Mouse (Mus musculus) heart, postnatal 0 days (tissue): ENCODE results near the gene Olfml1. TPM values are rescaled to one million over a fixed set of nuclear protein-coding genes. Genes with fewer than 3 reads are reported as not detected.

Source experiments
- ATAC-seq: fragments of 200-750 bp; cut with Nextera tagmentation; 2 replicates; pipeline ENCODE4 v1.8.0; 2017; ENCODE audit warnings: low read depth, moderate number of reproducible peaks, moderate library complexity; ENCODE audit not compliant: insufficient read depth
- DNase-seq: peaks from one replicate; pipeline ENCODE4 v3.0.0-alpha.2; 2016; ENCODE audit warnings: low spot score
- H3K27ac ChIP-seq: fragments of 300-500 bp; sonication (generic); 2 replicates; pipeline ENCODE4 v1.5.1; 2014; ENCODE audit warnings: low read depth, mild to moderate bottlenecking
- H3K27me3 ChIP-seq: fragments of 300-500 bp; sonication (generic); 2 replicates; pipeline ENCODE4 v1.6.1; 2014; ENCODE audit warnings: low read length, mixed read lengths; ENCODE audit not compliant: control insufficient read depth, insufficient read depth
- H3K36me3 ChIP-seq: fragments of 300-500 bp; sonication (generic); replicated peaks from 2 replicates; pipeline ENCODE4 v1.6.1; 2014; ENCODE audit warnings: low read length, mixed read lengths; ENCODE audit not compliant: control insufficient read depth, insufficient read depth
- H3K4me1 ChIP-seq: fragments of 300-500 bp; sonication (generic); 2 replicates; pipeline ENCODE4 v1.6.1; 2014; ENCODE audit warnings: antibody characterized with exemption; ENCODE audit not compliant: control insufficient read depth, insufficient read depth
- H3K4me2 ChIP-seq: fragments of 300-500 bp; sonication (generic); 2 replicates; pipeline ENCODE4 v1.6.1; 2014; ENCODE audit warnings: low read depth, mild to moderate bottlenecking, low read length, moderate library complexity
- H3K4me3 ChIP-seq: fragments of 300-500 bp; sonication (generic); 2 replicates; pipeline ENCODE4 v1.5.1; 2014; ENCODE audit warnings: low read depth, low read length
- H3K9ac ChIP-seq: fragments of 300-500 bp; sonication (generic); replicated peaks from 2 replicates; pipeline ENCODE4 v1.6.1; 2014; ENCODE audit warnings: low read depth, low read length, mixed read lengths
- H3K9me3 ChIP-seq: fragments of 300-500 bp; sonication (generic); replicated peaks from 2 replicates; pipeline ENCODE4 v1.6.1; 2016; ENCODE audit warnings: low read length; ENCODE audit not compliant: control insufficient read depth
- CTCF ChIP-seq: IDR thresholded peaks from 2 replicates; pipeline ENCODE4 v1.5.1; 2016; ENCODE audit warnings: antibody characterized with exemption, control low read depth, low read depth
- EP300 ChIP-seq: IDR thresholded peaks from 2 replicates; pipeline ENCODE4 v1.6.1; 2016; ENCODE audit warnings: antibody characterized with exemption, low read depth
- WGBS: fragments of 180-500 bp; shearing (Covaris S2); extraction: QIAGEN DNeasy Blood & Tissue Kit; methylation state at CpG from one replicate; pipeline ENCODE4 v1.1.7; 2014; 5-methylcytosine and 5-hydroxymethylcytosine counted together
- polyA plus RNA-seq: library from polyadenylated mRNA; unstranded; fragments of >200 nt; fragmentation: Nextera tagmentation; extraction: Ambion mirVana; gene quantifications from 2 replicates; pipeline ENCODE4 v1.2.1, GENCODE M21; 2015
- total RNA-seq: library from RNA; depleted of rRNA; stranded (reverse); fragments of >200 nt; gene quantifications from 2 replicates; pipeline ENCODE4 v1.2.3, GENCODE M21; 2014; ENCODE audit warnings: low replicate concordance

Gene Olfml1
- total and polyA plus RNA-seq, 2 experiments from 2014 or later = 2.9 to 5.1 TPM

- TF ChIP-seq EP300 (no peak), CTCF (no peak)
- ATAC-seq = no peak
- no peak overlapping the region for H3K27ac ChIP-seq
- no peaks in the 10 kb centered on the region for H3K36me3 ChIP-seq
- no peaks in the 10 kb centered on the region for H3K27me3 ChIP-seq
- H3K4me1 ChIP-seq = no peaks in the 10 kb centered on the region
- DNase-seq = no peak
- WGBS = 50% methylated on average over 4 of the region's 4 CpGs
- no peaks in the 10 kb centered on the region for H3K9me3 ChIP-seq
- no peak overlapping the region for H3K9ac ChIP-seq
- no peak overlapping the region for H3K4me3 ChIP-seq
- H3K4me2 ChIP-seq = no peak overlapping the region
Measured at GRCm38 (mm10) chr7:107619225-107619624, 52.0 kb downstream of the Olfml1 start.

- TF ChIP-seq EP300 = no peak
- no peak for TF ChIP-seq CTCF
- no peaks in the 10 kb centered on the region for H3K4me1 ChIP-seq
- DNase-seq (no peak), ATAC-seq (no peak)
- no peak overlapping the region for H3K4me2 ChIP-seq
- H3K9me3 ChIP-seq = no peaks in the 10 kb centered on the region
- H3K27me3 ChIP-seq = no peaks in the 10 kb centered on the region
- no peak overlapping the region for H3K9ac ChIP-seq
- no peak overlapping the region for H3K4me3 ChIP-seq
- no peaks in the 10 kb centered on the region for H3K36me3 ChIP-seq
- WGBS = 74% methylated on average over 3 of the region's 3 CpGs
- no peak overlapping the region for H3K27ac ChIP-seq
Measured at GRCm38 (mm10) chr7:107620137-107620536, 52.9 kb downstream of the Olfml1 start.

GRCm38 (mm10) chr7:107624432-107624831, 57.2 kb downstream of the Olfml1 start:
- H3K27ac ChIP-seq = no peak overlapping the region
- no peak for DNase-seq
- H3K4me2 ChIP-seq = no peak overlapping the region
- 40% methylated on average over 3 of the region's 3 CpGs for WGBS
- H3K4me3 ChIP-seq = no peak overlapping the region
- H3K9ac ChIP-seq = no peak overlapping the region
- no peaks in the 10 kb centered on the region for H3K4me1 ChIP-seq
- ATAC-seq = no peak
- TF ChIP-seq EP300 (no peak), CTCF (no peak)
- no peaks in the 10 kb centered on the region for H3K27me3 ChIP-seq
- no peaks in the 10 kb centered on the region for H3K9me3 ChIP-seq
- no peaks in the 10 kb centered on the region for H3K36me3 ChIP-seq

- no peak within 1 kb of the TSS for H3K4me3 ChIP-seq
- no peaks in the 10 kb centered on the region for H3K36me3 ChIP-seq
- no peak within 1 kb of the TSS for H3K4me2 ChIP-seq
- TF ChIP-seq CTCF (no peak), EP300 (no peak)
- ATAC-seq (no peak), DNase-seq (no peak)
- no peaks in the 10 kb centered on the region for H3K9me3 ChIP-seq
- no peak within 1 kb of the TSS for H3K27ac ChIP-seq
- H3K9ac ChIP-seq = no peak within 1 kb of the TSS
- H3K4me1 ChIP-seq = no peaks in the 10 kb centered on the region
- H3K27me3 ChIP-seq = no peaks in the 10 kb centered on the region
- WGBS = 74% methylated on average over 2 of the region's 2 CpGs
Measured at GRCm38 (mm10) chr7:107625061-107625460, 57.8 kb downstream of the Olfml1 start, which contains the start of gene 5330417H12Rik. Gene 5330417H12Rik (minus strand): TSS chr7:107625161.

GRCm38 (mm10) chr7:107625781-107626180, 58.5 kb downstream of the Olfml1 start:
- Histone ChIP-seq H3K27ac (no peak overlapping the region), H3K27me3 (no peaks in the 10 kb centered on the region), H3K9me3 (no peaks in the 10 kb centered on the region), H3K9ac (no peak overlapping the region), H3K4me1 (no peaks in the 10 kb centered on the region), H3K36me3 (no peaks in the 10 kb centered on the region), H3K4me2 (no peak overlapping the region), H3K4me3 (no peak overlapping the region)
- no peak for ATAC-seq
- no peak for DNase-seq
- TF ChIP-seq EP300 (no peak), CTCF (no peak)
- 80% methylated on average over 6 of the region's 6 CpGs for WGBS

- no peak overlapping the region for H3K9ac ChIP-seq
- H3K36me3 ChIP-seq = no peaks in the 10 kb centered on the region
- no peak overlapping the region for H3K27ac ChIP-seq
- no peak for TF ChIP-seq CTCF
- no peak for TF ChIP-seq EP300
- DNase-seq (no peak), ATAC-seq (no peak)
- no peaks in the 10 kb centered on the region for H3K4me1 ChIP-seq
- H3K4me2 ChIP-seq = no peak overlapping the region
- no peak overlapping the region for H3K4me3 ChIP-seq
- H3K27me3 ChIP-seq = no peaks in the 10 kb centered on the region
- H3K9me3 ChIP-seq = no peaks in the 10 kb centered on the region
Measured at GRCm38 (mm10) chr7:107628383-107628782, 61.1 kb downstream of the Olfml1 start.
